Mouse (Mus musculus) lung, postnatal 36 days (tissue): Measurements from ENCODE around the gene Rdh12.
A peak's percentile ranks its signal among the peaks of the same experiment; 100 is the strongest.
"Not testable (repeated sequence)": the region's sequence is repeated elsewhere in the genome, so short reads cannot be mapped to it uniquely, and the experiment has no call there.

Experiments
- DNase-seq: peaks from one replicate; pipeline ENCODE4 v3.0.0; 2022; ENCODE audit warnings: mixed read lengths

Gene Rdh12

GRCm38 (mm10) chr12:79208703-79209464 is at the start of gene Rdh12:
TSS of gene Rdh12 (plus strand) at chr12:79208914.
- peak; percentile 60 for DNase-seq

DNA sequence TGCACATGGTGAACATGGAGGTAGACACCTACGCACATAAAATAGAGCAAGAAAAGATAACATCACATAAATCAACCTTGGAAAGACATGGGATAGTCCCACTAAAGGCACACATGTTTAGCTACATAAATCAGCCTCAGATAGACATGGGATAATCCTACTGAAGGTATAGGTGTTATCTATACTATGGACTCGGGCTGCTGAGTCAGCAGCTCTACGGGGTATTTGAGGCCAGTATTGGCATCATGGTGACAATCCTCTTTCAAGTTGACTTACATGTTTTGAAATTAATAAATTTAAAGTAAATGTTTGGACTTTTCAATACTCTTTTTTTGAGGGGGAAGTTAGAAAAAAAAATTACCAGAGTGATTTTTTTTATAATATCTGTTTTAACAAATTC is 45.8 kb upstream of the Rdh12 start:
- no peak for DNase-seq

- DNase-seq, result no peak
Observed at GRCm38 (mm10) chr12:79169173-79169572, 39.5 kb upstream of the Rdh12 start.

DNA sequence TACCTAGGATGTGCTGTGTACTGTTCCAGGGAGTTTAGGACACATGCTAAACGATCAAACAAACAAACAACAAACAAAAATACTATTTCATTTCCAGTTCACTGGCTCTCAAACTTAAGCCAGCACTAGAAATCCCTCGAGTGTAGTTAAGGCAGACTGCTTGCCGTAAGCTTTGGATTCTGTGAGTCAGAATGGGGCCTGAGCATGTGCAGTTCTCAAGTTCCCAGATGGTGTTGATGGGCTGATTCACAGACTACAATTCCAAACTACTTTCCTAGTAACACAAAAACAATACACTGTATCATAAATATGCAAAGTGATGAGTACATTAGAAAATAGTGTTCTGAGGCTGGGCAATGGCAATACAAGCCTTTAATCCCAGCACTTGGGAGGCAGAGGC is 38.3 kb upstream of the Rdh12 start:
- DNase-seq, result no peak

GRCm38 (mm10) chr12:79171269-79171995 is 37.3 kb upstream of the Rdh12 start:
- DNase-seq, result no peak

DNA sequence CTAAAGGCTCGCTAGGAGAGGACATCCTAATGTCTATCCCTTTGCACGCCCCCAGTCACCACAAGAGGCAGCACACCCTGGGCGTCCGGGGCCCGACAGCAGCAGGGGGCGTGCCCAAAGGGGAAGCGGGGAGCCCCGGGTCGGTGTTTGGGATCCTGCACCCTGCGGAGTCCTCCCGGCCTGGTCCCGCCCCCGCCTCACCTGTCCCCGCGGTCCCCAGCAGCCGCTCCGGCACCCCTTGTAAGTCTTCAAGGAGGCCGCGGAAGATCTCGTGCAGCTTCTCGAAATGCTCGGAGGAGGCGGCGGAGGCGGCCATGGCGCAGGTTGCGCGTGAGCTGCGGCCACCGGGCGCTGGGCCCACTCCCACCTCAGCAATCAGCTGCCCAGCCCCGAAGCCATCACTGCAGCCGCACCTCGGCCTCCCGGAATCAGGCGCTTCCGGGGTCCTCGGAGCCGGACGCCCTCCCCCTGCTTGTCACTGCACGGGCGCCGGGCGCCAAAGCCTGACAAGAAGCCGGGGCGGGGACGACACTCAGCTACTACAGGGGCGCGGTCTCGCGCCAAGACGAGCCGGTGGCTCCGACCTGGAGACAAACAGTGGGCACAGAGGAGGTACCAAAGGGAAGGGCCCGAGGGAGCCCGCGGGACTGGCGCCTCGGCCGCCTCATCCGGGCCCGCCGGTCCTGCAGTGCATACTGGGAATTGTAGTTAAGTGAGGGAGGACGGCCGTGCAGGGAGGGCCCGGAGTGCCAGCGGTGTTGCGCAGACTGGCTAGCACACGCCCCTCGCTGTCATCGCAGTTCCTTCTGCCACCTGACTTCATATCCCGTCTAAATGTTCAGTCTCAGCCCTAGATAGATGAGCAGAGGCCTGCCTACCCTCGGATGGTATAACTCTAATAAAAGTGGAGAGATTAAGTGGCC is 36.4 kb upstream of the Rdh12 start, which contains the start of gene Vti1b:
TSS of gene Vti1b (minus strand) at position 649 of the 923 bp plus-strand sequence.
- peak; percentile 95 for DNase-seq

DNA sequence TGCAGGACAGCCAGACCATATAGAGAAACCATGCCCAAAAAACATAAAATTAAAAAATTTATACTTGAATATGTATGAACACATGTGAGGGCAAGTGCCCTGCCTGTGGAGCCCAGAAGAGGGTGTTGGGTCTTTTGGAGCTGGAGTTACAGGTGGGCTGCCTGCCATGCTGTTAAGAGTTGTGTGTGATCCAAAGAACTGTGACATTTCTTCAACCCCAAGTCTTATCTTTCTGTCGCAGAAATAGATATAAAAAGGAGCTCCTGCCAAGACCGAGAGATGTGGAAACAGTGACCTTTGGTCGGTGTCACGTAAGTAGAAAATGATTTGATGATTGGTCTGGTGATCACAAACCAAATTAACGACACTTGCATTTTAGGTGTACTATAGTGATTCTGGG is 35.0 kb upstream of the Rdh12 start:
- DNase-seq, result no peak

DNA sequence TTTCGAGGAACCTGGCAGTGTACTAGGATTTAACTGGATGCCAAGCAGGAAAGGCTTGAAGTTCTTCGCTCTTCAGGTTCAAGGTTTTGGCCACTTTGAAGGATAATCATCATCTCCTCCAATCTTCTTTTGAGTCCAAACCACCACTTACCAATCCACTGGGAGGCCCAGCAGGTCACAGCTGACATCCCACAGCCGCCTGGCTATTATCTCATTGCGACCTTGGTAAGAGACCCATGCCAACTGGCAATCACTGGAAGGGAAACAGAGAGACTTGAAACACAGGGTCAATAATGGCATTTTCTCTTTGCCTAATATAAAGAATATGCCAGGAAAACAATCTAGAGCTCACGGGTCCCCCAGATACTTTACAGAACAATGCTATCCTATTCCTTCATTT is 32.7 kb upstream of the Rdh12 start:
- no peak for DNase-seq

DNA sequence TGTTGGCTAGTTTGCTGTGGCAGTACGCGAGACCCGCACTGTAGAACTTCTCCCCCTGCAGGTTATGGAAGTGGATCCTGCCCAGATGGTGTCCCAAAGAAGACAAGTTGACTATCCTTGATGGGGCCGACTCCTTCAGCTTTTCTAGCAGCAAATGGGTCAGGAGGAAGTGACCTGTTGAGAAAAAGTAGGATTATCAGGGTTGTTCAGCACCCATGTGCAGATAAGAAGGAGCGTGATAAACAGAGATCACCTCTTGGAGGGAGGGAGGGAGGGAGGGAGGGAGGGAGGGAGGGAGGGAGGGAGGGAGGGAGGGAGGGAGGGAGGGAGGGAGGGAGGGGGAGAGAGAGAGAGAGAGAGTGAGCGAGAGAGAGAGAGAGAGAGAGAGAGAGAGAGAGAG is 23.6 kb upstream of the Rdh12 start:
- not testable (repeated sequence) for DNase-seq

GRCm38 (mm10) chr12:79190931-79191673 is 17.6 kb upstream of the Rdh12 start:
- DNase-seq, result peak; percentile 90

DNA sequence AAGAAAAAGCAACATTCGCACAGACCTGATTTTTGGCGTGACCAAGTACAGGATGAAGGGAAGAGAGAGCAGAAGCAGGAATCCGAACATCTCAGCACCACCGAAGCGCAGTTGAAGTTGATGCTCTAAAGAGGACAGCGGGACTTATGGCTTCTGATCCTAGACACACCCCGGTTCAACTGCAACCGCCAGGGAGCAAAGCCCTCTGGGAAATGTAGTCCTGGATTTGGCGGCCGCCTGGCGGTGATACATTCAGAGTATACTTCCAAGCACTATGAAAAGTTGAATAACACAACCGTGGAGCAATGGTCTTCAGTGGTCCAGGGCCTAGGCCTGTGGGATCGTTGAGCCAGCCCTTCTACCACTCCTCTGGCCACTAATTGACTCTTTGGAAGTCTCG is 17.0 kb upstream of the Rdh12 start:
- DNase-seq, result peak; percentile 90

DNA sequence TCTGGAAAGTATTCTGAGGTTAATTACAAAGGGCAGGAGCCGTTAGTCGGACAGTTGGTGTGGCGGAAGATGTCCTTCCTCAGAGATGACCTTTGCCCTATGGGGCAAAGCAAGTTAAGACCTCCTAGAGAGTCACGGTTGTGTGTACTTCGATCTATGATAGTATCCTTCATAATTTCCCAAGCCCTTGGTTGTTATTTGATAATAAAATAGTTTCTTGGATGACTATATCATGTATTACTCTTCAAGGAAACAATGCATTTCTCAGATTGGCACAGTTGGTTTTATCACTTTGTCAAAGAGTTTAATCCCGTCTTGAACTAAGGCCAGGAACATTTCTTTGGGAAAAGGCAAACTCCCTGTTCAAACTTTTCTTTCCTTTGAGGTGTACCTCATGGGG is 16.5 kb upstream of the Rdh12 start, which contains the start of gene Rdh11:
TSS of gene Rdh11 (minus strand) at position 101 of the 400 bp plus-strand sequence.
- DNase-seq, result no peak

DNA sequence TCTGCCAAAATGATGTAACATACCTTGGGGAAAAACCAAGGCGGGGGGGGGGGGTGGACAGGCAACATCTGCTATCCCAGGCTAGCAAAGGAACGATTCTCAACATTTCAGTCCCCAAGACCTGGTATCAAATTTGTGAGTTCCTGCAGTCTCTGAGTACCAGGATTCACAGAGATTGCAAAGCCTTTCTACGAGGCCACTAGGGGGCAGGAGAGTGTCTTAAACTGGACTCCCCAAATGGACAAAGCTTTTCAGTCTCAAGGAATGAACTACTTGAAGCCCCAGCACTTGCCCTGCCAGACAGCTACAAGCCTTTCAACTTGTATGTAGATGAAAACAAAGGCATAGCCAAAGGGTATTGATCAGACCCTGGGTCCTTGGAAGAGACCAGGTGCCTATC is 15.3 kb upstream of the Rdh12 start:
- DNase-seq, result peak; percentile 84

- no peak for DNase-seq
Observed at GRCm38 (mm10) chr12:79197105-79197504, 11.6 kb upstream of the Rdh12 start.

GRCm38 (mm10) chr12:79201882-79202281 is 6.8 kb upstream of the Rdh12 start:
- DNase-seq, result no peak

GRCm38 (mm10) chr12:79211447-79211846 is 2.7 kb downstream of the Rdh12 start:
- no peak for DNase-seq

DNA sequence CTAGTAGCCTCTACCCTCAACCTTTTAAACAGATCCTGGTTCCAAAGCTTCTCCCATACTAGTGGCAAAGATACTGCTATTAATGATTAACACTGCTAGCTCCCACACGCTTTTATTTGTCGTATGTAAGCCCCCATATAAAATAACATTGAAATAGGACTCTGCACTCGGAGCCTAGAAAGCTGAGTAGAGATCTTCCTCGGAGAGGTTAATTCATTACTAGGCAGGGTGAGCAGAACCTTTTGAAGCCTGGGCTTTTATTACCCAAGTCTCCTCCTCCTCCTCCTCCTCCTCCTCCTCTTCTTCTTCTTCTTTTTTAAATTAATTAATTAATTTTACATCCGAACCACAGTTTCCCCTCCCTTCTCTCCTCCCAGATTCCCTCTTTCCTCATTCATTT is 8.8 kb downstream of the Rdh12 start:
- DNase-seq, result no peak

DNA sequence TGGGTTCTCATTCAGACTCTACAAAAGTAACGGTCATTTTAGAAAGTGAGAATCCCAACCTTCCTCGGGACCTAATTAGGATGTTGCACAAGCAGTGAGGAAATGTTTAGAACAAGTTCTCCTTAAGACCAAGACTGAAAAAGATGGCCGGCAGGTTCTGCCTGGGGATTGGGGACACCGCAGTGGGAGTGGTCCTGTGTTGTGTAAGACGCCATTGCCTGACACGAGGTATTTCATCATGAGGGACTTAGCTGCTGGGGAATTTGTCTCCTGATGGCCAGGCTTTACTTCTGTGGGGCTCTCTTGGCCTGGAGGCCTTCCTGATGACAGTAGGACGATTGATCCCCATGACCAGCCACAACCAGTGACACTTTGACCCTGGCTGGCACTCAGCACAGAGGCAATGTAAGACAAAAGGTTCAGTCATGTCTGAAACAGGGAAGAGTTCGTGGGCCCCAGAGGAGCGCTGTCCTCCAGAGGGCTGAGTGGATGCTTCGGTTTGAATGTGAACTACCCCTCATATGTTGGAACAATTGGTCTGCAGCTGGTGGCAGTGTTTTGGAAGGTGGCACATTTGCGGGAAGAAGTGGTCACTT is 26.9 kb downstream of the Rdh12 start:
- peak; percentile 39 for DNase-seq

DNA sequence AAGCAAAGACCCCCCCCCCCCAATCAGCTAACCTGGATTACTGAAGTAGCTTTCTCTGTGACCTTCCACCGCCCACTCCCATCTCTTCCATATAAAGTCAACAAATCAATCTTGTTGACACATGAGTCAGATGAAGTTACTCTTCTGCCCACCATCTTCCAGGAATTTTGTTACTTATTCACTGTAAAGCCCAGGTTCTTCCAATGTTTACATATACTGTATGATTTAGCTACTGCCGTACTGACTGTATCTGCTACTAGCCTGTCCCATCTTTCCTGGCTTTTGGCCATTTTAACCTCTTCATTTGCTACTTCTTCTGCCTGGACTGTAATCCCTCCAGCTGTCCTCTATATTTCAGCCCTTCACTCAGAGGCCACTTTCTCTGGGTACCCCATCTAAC is 33.3 kb downstream of the Rdh12 start:
- DNase-seq, result no peak

- DNase-seq, result no peak
Observed at GRCm38 (mm10) chr12:79242921-79243320, 34.2 kb downstream of the Rdh12 start.

GRCm38 (mm10) chr12:79248110-79248509 is 39.4 kb downstream of the Rdh12 start:
- no peak for DNase-seq
